Comparison of ENCODE assay signal across 25 mouse cellular contexts in the genomic region with DNA sequence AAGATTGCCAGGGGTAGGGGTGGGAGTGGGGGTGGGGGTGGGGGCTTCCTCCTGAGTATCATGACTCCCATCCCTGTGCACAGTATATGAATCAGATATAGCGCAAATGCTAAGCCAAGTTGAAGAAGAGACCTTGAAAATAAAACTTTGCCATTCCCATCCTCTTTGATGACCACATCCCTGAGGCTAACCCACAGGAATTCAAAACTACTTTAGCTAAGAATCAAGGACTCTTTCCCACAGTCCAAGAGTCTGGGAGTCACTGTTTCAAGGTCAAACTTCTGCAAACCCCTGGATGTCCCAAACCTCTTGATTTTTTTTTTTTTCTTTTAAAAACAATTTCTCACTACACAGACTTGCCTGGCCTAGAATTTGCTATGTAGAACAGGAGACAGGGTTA.
"Had no signal": no experiment of that assay in that cellular context is flagged by ENCODE, and none has a peak within 500 bp of the region (broad histone marks: within the 10 kb centered on the region; RNA-seq: fewer than 3 reads in every experiment).

No protein-coding gene starts in this region.

- H3K27me3 ChIP-seq: liver, embryonic 15.5 days; lung, embryonic 15.5 days; midbrain, embryonic 12.5 days; neural tube, embryonic 13.5 days; neural tube, embryonic 15.5 days; stomach, embryonic 15.5 days had no signal

- H3K4me1 ChIP-seq: liver, embryonic 15.5 days; lung, embryonic 15.5 days; midbrain, embryonic 12.5 days; neural tube, embryonic 13.5 days; neural tube, embryonic 15.5 days; stomach, embryonic 15.5 days had no signal

- H3K9ac ChIP-seq: liver, embryonic 15.5 days; liver, postnatal 0 days; lung, embryonic 15.5 days; midbrain, embryonic 12.5 days; neural tube, embryonic 13.5 days; neural tube, embryonic 15.5 days; stomach, embryonic 15.5 days had no signal

- ATAC-seq: liver, postnatal 0 days; lung, postnatal 0 days; midbrain, embryonic 16.5 days had no signal

- H3K9me3 ChIP-seq: liver, embryonic 15.5 days; lung, embryonic 15.5 days; megakaryocyte, embryonic 14.5 days; midbrain, embryonic 10.5 days; midbrain, embryonic 12.5 days; neural tube, embryonic 13.5 days; neural tube, embryonic 15.5 days; stomach, embryonic 15.5 days had no signal

- H3K4me2 ChIP-seq: liver, embryonic 15.5 days; lung, embryonic 15.5 days; midbrain, embryonic 12.5 days; neural tube, embryonic 13.5 days; neural tube, embryonic 15.5 days; stomach, embryonic 15.5 days had no signal

- H3K36me3 ChIP-seq: liver, embryonic 15.5 days; lung, embryonic 15.5 days; midbrain, embryonic 10.5 days; midbrain, embryonic 12.5 days; neural tube, embryonic 13.5 days; neural tube, embryonic 15.5 days; stomach, embryonic 15.5 days had no signal

- H3K27ac ChIP-seq: liver, embryonic 15.5 days; lung, embryonic 15.5 days; macrophage; midbrain, embryonic 10.5 days; midbrain, embryonic 12.5 days; neural tube, embryonic 13.5 days; neural tube, embryonic 15.5 days; stomach, embryonic 15.5 days; stomach, postnatal 0 days had no signal

- DNase-seq: liver, postnatal 0 days; lung, adult 2 months; lung, postnatal 14 days; lung, postnatal 36 days; midbrain, embryonic 14.5 days; retina, postnatal 1 day; right cerebral cortex, adult 18-20 months; right cerebral cortex, postnatal 25 days; right cerebral cortex, postnatal 4 days; thymus, adult 2 months; thymus, postnatal 25 days; thymus, postnatal 4 days had no signal

- H3K4me3 ChIP-seq: liver, embryonic 15.5 days; lung, embryonic 15.5 days; megakaryocyte, embryonic 14.5 days; midbrain, embryonic 10.5 days; midbrain, embryonic 12.5 days; myocyte; neural tube, embryonic 13.5 days; neural tube, embryonic 15.5 days; stomach, embryonic 15.5 days had no signal
